Mouse (Mus musculus) MEL-GATA-1-ER (cell line): ENCODE results near the gene Ppt2.
A peak's percentile ranks its signal among the peaks of the same experiment; 100 is the strongest.

Experiments used
- DNase-seq: peaks from one replicate; pipeline ENCODE4 v3.0.0-alpha.2; 2012; ENCODE audit warnings: low read depth; ENCODE audit errors: extremely low read depth

The Ppt2 gene

GRCm38 (mm10) chr17:34607997-34608396 is 20.3 kb downstream of the Ppt2 start:
- no peak for DNase-seq

GRCm38 (mm10) chr17:34606186-34607039 is 21.9 kb downstream of the Ppt2 start:
- DNase-seq = no peak

DNA sequence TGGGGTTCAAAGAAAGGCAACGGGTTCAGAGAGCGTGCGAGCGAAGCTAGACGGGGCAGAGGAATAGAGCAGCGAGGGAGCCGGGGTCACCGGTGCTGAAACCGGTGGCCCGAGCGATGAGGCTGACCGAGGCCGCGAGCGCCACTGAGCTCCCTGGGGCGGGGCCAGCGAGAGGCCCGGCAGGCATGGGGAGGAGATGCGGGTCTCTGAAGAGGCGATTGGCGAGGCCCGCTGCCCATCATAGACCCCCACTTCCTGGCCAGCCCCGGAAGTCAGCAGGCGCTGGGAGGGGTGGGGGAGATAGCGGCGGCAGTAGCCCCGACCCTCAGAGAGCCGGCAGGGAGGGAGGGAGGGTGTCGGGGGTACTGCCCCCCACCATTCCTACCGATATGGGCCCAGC is 22.7 kb downstream of the Ppt2 start:
- DNase-seq = peak; percentile 78

GRCm38 (mm10) chr17:34604511-34605237 is 23.6 kb downstream of the Ppt2 start:
- no peak for DNase-seq

- peak; percentile 96 for DNase-seq
These were observed 24.2 kb downstream of the Ppt2 start, which contains the start of gene Agpat1 for GRCm38 (mm10) chr17:34604061-34604508. Agpat1 (plus strand) TSS chr17:34604262.

DNA sequence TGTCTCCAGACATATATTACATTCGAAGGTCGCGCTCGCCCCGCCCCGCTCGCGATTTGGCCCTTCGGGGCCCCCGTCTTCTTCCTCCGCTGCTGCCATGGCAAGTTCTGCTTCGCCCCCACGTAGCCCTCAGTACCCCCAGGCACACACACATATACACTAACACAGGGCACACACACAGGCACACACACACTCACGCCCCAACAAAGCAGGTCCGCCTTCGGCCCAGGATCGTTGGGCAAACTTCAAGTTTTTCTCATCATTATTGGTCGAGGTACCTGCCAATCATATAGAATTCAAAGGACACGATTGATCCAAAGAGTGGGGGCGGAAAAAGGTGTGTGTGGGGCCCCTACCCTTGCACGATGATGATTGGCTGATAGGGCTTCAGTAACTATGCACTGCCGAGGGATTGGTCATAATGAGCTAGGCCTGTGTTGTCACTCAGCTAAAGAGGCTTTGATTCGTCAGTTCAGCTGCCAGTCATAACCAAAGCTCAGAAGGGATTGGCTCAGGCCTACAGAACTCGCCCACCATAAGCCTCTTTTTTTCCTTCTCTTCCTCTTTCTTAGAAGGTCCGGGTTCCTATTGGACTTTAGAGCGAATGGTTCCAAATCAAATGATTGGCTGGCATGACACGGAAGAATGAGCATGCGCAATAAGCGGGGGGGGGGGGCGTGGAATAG is 24.8 kb downstream of the Ppt2 start, which contains the start of gene Rnf5:
TSS of gene Rnf5 (minus strand) at position 316 of the 686 bp plus-strand sequence.
- DNase-seq = peak; percentile 100

- DNase-seq = no peak
These were observed 26.5 kb downstream of the Ppt2 start for GRCm38 (mm10) chr17:34601796-34602195.

DNA sequence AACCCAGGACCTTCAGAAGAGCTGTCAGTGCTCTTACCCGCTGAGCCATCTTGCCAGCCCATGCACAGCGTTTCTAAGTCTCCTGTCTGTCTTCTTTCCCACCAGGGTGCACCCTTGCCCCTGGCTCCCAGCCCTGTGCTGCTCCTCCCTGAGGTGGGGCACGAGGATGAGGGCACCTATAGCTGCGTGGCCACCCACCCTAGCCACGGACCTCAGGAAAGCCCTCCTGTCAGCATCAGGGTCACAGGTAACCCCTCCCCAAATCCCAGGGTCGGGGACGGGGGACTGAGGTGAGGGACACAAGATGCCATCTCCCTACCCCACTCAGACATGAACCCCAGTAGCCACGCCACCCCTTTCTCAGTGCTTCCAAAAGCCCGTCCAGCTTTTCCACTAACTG is 28.4 kb downstream of the Ppt2 start:
- no peak for DNase-seq

GRCm38 (mm10) chr17:34597566-34598095 is 30.7 kb downstream of the Ppt2 start, which contains the start of gene Ager:
Ager (plus strand) TSS chr17:34597862.
- DNase-seq = no peak

DNA sequence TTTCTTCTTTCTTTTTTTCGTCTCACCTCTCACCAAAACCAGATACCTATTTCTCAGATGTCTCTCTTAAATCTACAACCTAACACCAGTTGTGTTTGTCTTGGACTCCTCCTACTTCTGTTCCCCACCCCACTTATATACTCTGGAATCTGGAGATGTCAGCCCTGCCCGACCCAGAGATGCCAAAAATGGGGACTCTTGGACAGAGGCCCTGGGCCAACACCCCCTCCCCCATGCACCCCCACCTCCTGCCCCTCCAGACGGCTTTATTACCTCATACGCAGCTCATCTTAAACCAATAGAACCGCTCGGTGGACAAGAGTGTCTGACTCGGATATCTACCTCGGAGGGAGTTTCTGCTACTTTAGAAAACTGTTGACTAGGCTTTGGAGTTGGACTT is 32.2 kb downstream of the Ppt2 start:
- DNase-seq = no peak

- DNase-seq = no peak
These were observed 34.4 kb downstream of the Ppt2 start for GRCm38 (mm10) chr17:34593752-34594525.

GRCm38 (mm10) chr17:34592581-34593549 is 35.4 kb downstream of the Ppt2 start:
- DNase-seq = no peak

DNA sequence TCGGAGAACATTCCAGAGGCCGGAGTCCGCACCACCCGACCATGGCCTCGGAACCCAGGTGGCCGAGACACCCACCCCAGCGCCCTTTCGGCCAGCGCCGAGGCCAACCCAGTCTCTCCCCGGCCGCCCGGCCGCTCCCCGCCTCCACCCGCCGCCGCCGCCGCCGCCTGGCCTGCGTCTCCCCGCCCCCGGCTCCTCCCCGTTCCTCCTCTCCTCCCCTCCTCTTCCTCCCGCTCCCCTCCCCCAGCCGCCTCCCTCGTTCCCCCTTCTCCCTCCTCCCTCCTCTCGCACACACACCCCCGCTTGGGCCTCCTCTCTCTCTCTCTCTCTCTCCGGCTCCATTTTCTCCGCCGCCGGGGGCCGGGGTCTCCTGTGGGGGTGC is 36.3 kb downstream of the Ppt2 start:
- DNase-seq = no peak

DNA sequence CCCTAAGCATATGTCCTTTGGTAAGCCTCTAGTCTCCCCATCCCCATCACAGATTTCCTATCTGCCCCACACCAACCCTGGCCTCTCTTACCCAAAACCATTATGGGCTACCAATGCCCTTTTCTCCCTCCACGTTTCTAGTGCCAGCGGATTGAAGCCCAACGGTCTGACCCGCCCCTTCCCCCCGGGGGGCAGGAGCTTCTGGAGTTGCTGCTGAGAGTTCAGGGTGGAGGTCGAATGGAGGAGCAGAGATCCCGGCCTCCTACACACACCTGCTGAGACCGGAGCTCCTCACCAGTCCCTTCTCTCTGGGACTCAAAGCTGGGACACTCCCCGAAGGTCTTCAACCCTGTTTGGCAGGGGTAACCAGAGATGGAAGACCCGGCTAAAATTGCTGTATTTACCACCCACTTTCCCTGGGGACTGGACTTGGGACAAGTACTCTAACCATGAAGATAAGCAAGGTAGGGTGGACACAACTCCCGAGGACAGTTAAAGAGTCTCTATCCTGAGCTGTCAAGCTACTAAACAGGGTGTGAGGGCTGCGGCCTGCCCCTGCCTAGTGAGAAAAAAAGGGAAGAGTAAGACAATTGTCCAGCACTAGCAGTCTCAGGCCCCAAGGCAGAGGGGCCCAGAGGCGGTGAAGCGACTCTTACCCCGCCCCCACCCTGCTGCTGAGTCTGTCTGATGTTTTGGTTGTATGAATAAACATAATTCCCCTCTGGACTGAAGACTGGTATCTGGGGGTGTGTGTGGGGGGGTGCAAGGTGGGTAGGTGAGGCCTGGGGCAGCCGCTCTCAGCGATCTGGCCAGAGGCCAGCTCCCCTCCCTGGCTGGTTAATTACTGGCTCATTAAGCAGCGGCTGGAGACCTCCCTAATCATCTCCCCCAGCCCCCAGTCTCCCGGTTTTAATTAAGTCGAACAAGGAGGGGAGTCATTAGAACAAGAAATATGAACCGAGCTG is 37.0 kb downstream of the Ppt2 start, which contains the start of gene Pbx2:
TSS of gene Pbx2 (plus strand) at position 238 of the 965 bp plus-strand sequence.
- no peak for DNase-seq

DNA sequence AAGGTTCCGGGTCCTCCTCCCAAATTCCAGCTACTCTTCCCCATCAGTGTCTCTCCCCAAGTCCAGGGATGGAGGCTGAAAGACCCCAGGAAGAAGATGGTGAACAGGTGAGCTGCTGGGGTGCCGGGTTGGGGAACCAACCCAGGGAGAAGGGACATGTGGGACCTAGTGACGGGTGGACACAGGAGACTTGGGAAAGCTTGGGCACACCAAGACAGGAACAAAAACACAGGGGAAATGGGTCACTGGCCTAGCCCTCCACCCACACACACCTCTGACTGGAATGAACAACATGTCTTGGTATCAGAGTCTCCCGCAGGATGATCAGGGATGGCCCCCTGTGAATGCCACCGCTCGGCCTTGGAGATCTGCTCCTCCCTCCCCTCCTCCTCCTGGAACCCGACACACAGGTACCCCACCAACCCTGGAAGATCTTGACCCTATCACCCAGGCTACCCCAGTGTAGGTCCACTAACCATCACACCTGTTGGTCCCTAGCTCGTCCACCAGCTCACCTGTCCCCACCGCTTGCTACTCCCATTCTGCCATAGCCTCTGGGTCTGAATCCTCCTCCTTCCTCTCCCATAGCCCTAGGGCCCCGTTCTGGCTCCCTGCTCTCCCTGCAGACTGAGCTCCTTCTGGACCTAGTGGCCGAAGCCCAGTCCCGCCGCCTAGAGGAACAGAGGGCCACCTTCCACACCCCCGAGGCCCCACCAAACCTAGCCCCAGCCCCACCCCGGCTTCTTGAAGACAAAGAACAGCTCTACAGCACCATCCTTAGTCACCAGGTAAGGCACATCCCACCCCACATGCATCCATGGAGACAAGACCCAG is 37.9 kb downstream of the Ppt2 start:
- no peak for DNase-seq

- no peak for DNase-seq
These were observed 38.6 kb downstream of the Ppt2 start, which contains the start of gene Gpsm3 for GRCm38 (mm10) chr17:34589681-34590101. Gpsm3 (plus strand) TSS chr17:34589806.

DNA sequence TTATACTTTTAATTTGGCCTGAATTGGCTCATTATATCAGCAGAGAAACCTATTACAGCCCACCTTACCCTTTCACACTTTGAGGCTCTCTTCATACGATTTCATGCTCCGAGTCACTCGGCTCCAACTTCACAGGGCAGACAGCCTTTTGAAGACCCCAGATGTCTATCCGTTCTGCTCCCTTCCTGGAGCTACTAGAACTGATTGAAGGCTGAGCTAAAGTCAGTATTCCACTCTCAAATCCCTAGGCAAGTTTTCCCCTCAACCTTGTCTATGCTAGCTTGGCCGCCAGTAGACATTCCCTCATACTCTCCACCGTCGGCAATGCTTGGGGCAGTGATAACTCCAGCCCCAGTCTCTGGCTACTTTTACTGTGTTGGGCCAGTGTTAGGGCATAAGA is 39.1 kb downstream of the Ppt2 start:
- DNase-seq = no peak
